Mouse (Mus musculus): ENCODE measurements around the gene Heyl. TPM values are rescaled to one million over a fixed set of nuclear protein-coding genes. Genes with fewer than 3 reads are reported as not detected.
A peak's percentile ranks its signal among the peaks of the same experiment; 100 is the strongest.

Gene Heyl
- polyA plus RNA-seq, 1 experiment from 2014 or later, result 4.9 TPM

- no peaks in the 10 kb centered on the region for H3K9me3 ChIP-seq (ENCODE audit: control insufficient read depth, low read length)
- ATAC-seq (ENCODE audit: low FRiP score, low TSS enrichment) (peak; percentile 37), DNase-seq (ENCODE audit: low spot score) (peak; percentile 48)
- H3K27me3 ChIP-seq (ENCODE audit: control insufficient read depth, insufficient read depth, low read length), result no peaks in the 10 kb centered on the region; the same call in 1 of the 2 replicates
- H3K27ac ChIP-seq (replicated peaks), result no peak within 1 kb of the TSS
- peak within 1 kb of the TSS; percentile 38 for H3K4me3 ChIP-seq (ENCODE audit: low read depth, low read length)
- no peak for TF ChIP-seq CTCF (IDR thresholded peaks at IDR 0.05; ENCODE audit: low read depth)
- TF ChIP-seq EP300 (optimal IDR thresholded peaks at IDR 0.05), result no peak
- peak within 1 kb of the TSS; percentile 43; the same call in 1 of the 2 replicates for H3K9ac ChIP-seq (ENCODE audit: low read length)
- under 1% methylated on average over 57 of the region's 58 CpGs for WGBS
- H3K4me2 ChIP-seq (replicated peaks; ENCODE audit: low read depth), result peak within 1 kb of the TSS; percentile 69
- H3K36me3 ChIP-seq (ENCODE audit: control insufficient read depth, insufficient read depth, low read length), result no peaks in the 10 kb centered on the region
- H3K4me1 ChIP-seq (replicated peaks; ENCODE audit: control insufficient read depth, insufficient read depth), result peaks cover 4% of the 10 kb centered on the region
These were observed 31.9 kb upstream of the Heyl start, which contains the start of gene Nt5c1a for GRCm38 (mm10) chr4:123201186-123202093. Nt5c1a (plus strand) TSS chr4:123201504.

- no peak overlapping the region for H3K27ac ChIP-seq (replicated peaks)
- peaks cover 4% of the 10 kb centered on the region for H3K4me1 ChIP-seq (replicated peaks; ENCODE audit: control insufficient read depth, insufficient read depth)
- TF ChIP-seq EP300 (optimal IDR thresholded peaks at IDR 0.05), result no peak
- no peak for TF ChIP-seq CTCF (IDR thresholded peaks at IDR 0.05; ENCODE audit: low read depth)
- H3K9me3 ChIP-seq (ENCODE audit: control insufficient read depth, low read length), result no peaks in the 10 kb centered on the region
- no peak overlapping the region for H3K9ac ChIP-seq (ENCODE audit: low read length)
- WGBS, result 20% methylated on average over 8 of the region's 8 CpGs
- no peaks in the 10 kb centered on the region; the same call in 1 of the 2 replicates for H3K27me3 ChIP-seq (ENCODE audit: control insufficient read depth, insufficient read depth, low read length)
- no peaks in the 10 kb centered on the region for H3K36me3 ChIP-seq (ENCODE audit: control insufficient read depth, insufficient read depth, low read length)
- no peak overlapping the region for H3K4me3 ChIP-seq (ENCODE audit: low read depth, low read length)
- no peak for ATAC-seq (ENCODE audit: low FRiP score, low TSS enrichment)
- H3K4me2 ChIP-seq (replicated peaks; ENCODE audit: low read depth), result peak overlapping the region; percentile 69; the same call in 1 of the 2 replicates
- no peak for DNase-seq (ENCODE audit: low spot score)
These were observed 31.3 kb upstream of the Heyl start for GRCm38 (mm10) chr4:123202094-123202420.

- Histone ChIP-seq H3K36me3 (ENCODE audit: control insufficient read depth, insufficient read depth, low read length) (no peaks in the 10 kb centered on the region), H3K27me3 (ENCODE audit: control insufficient read depth, insufficient read depth, low read length) (no peaks in the 10 kb centered on the region), H3K9me3 (ENCODE audit: control insufficient read depth, low read length) (no peaks in the 10 kb centered on the region), H3K9ac (ENCODE audit: low read length) (no peak overlapping the region), H3K4me3 (ENCODE audit: low read depth, low read length) (no peak overlapping the region), H3K4me1 (replicated peaks; ENCODE audit: control insufficient read depth, insufficient read depth) (no peaks in the 10 kb centered on the region), H3K4me2 (replicated peaks; ENCODE audit: low read depth) (no peak overlapping the region), H3K27ac (replicated peaks) (no peak overlapping the region)
- WGBS, result 75% methylated on average over 5 of the region's 5 CpGs
- ATAC-seq (ENCODE audit: low FRiP score, low TSS enrichment) (no peak), DNase-seq (ENCODE audit: low spot score) (no peak)
- TF ChIP-seq EP300 (optimal IDR thresholded peaks at IDR 0.05) (no peak), CTCF (IDR thresholded peaks at IDR 0.05; ENCODE audit: low read depth) (no peak)
These were observed 26.0 kb upstream of the Heyl start for GRCm38 (mm10) chr4:123207337-123207736.

- Histone ChIP-seq H3K27ac (replicated peaks) (no peak overlapping the region), H3K4me3 (ENCODE audit: low read depth, low read length) (no peak overlapping the region), H3K9me3 (ENCODE audit: control insufficient read depth, low read length) (no peaks in the 10 kb centered on the region), H3K4me2 (replicated peaks; ENCODE audit: low read depth) (no peak overlapping the region), H3K9ac (ENCODE audit: low read length) (no peak overlapping the region), H3K27me3 (ENCODE audit: control insufficient read depth, insufficient read depth, low read length) (no peaks in the 10 kb centered on the region), H3K4me1 (replicated peaks; ENCODE audit: control insufficient read depth, insufficient read depth) (no peaks in the 10 kb centered on the region), H3K36me3 (ENCODE audit: control insufficient read depth, insufficient read depth, low read length) (no peaks in the 10 kb centered on the region)
- TF ChIP-seq CTCF (IDR thresholded peaks at IDR 0.05; ENCODE audit: low read depth) (no peak), EP300 (optimal IDR thresholded peaks at IDR 0.05) (no peak)
- ATAC-seq (ENCODE audit: low FRiP score, low TSS enrichment), result no peak
- DNase-seq (ENCODE audit: low spot score), result no peak
- 55% methylated on average over 8 of the region's 8 CpGs for WGBS
These were observed 22.4 kb upstream of the Heyl start for GRCm38 (mm10) chr4:123210996-123211395.

GRCm38 (mm10) chr4:123211453-123211852 is 21.9 kb upstream of the Heyl start:
- 47% methylated on average over 5 of the region's 5 CpGs for WGBS
- DNase-seq (ENCODE audit: low spot score), result no peak
- TF ChIP-seq CTCF (IDR thresholded peaks at IDR 0.05; ENCODE audit: low read depth), result no peak
- Histone ChIP-seq H3K4me1 (replicated peaks; ENCODE audit: control insufficient read depth, insufficient read depth) (no peaks in the 10 kb centered on the region), H3K9ac (ENCODE audit: low read length) (no peak overlapping the region), H3K27me3 (ENCODE audit: control insufficient read depth, insufficient read depth, low read length) (no peaks in the 10 kb centered on the region), H3K4me3 (ENCODE audit: low read depth, low read length) (no peak overlapping the region), H3K27ac (replicated peaks) (no peak overlapping the region), H3K9me3 (ENCODE audit: control insufficient read depth, low read length) (no peaks in the 10 kb centered on the region), H3K4me2 (replicated peaks; ENCODE audit: low read depth) (no peak overlapping the region), H3K36me3 (ENCODE audit: control insufficient read depth, insufficient read depth, low read length) (no peaks in the 10 kb centered on the region)
- no peak for ATAC-seq (ENCODE audit: low FRiP score, low TSS enrichment)

GRCm38 (mm10) chr4:123212330-123212729 is 21.0 kb upstream of the Heyl start:
- H3K27ac ChIP-seq (replicated peaks), result no peak overlapping the region
- no peak overlapping the region for H3K4me3 ChIP-seq (ENCODE audit: low read depth, low read length)
- no peaks in the 10 kb centered on the region for H3K27me3 ChIP-seq (ENCODE audit: control insufficient read depth, insufficient read depth, low read length)
- WGBS, result 32% methylated on average over 2 of the region's 2 CpGs
- DNase-seq (ENCODE audit: low spot score) (no peak), ATAC-seq (ENCODE audit: low FRiP score, low TSS enrichment) (no peak)
- no peaks in the 10 kb centered on the region for H3K36me3 ChIP-seq (ENCODE audit: control insufficient read depth, insufficient read depth, low read length)
- H3K9ac ChIP-seq (ENCODE audit: low read length), result no peak overlapping the region
- no peak for TF ChIP-seq CTCF (IDR thresholded peaks at IDR 0.05; ENCODE audit: low read depth)
- TF ChIP-seq EP300 (optimal IDR thresholded peaks at IDR 0.05), result no peak
- no peak overlapping the region for H3K4me2 ChIP-seq (replicated peaks; ENCODE audit: low read depth)
- no peaks in the 10 kb centered on the region for H3K9me3 ChIP-seq (ENCODE audit: control insufficient read depth, low read length)
- H3K4me1 ChIP-seq (replicated peaks; ENCODE audit: control insufficient read depth, insufficient read depth), result no peaks in the 10 kb centered on the region
